Mouse (Mus musculus) forebrain, postnatal 0 days (tissue): ENCODE data around the gene AC161166.1. TPM values are rescaled to one million over a fixed set of nuclear protein-coding genes. Genes with fewer than 3 reads are reported as not detected.

Source experiments
- ATAC-seq: fragments of 200-750 bp; cut with Nextera tagmentation; 2 replicates; pipeline ENCODE4 v1.8.0; 2017; ENCODE audit warnings: mild to moderate bottlenecking, moderate library complexity
- DNase-seq: peaks from one replicate; pipeline ENCODE4 v3.0.0-alpha.2; 2015
- H3K27ac ChIP-seq: fragments of 300-500 bp; sonication (generic); 2 replicates; pipeline ENCODE4 v1.5.1; 2014; ENCODE audit warnings: low read depth, mild to moderate bottlenecking, antibody characterized with exemption, low read length, moderate library complexity, mixed read lengths
- H3K27me3 ChIP-seq: fragments of 300-500 bp; sonication (generic); 2 replicates; pipeline ENCODE4 v1.6.1; 2014; ENCODE audit warnings: mild to moderate bottlenecking, low read length, mixed read lengths; ENCODE audit not compliant: insufficient read depth
- H3K36me3 ChIP-seq: fragments of 300-500 bp; sonication (generic); 2 replicates; pipeline ENCODE4 v1.6.1; 2014; ENCODE audit warnings: mild to moderate bottlenecking, moderate library complexity; ENCODE audit not compliant: insufficient read depth
- H3K4me1 ChIP-seq: fragments of 300-500 bp; sonication (generic); 2 replicates; pipeline ENCODE4 v1.6.1; 2014; ENCODE audit warnings: antibody characterized with exemption; ENCODE audit not compliant: insufficient read depth
- H3K4me2 ChIP-seq: fragments of 300-500 bp; sonication (generic); 2 replicates; pipeline ENCODE4 v1.6.1; 2014; ENCODE audit warnings: low read depth, mild to moderate bottlenecking, moderate library complexity
- H3K4me3 ChIP-seq: fragments of 300-500 bp; sonication (generic); 2 replicates; pipeline ENCODE4 v1.5.1; 2014; ENCODE audit warnings: low read depth, low read length, mixed read lengths
- H3K9ac ChIP-seq: fragments of 300-500 bp; sonication (generic); 2 replicates; pipeline ENCODE4 v1.6.1; 2014; ENCODE audit warnings: mild to moderate bottlenecking
- H3K9me3 ChIP-seq: fragments of 300-500 bp; sonication (generic); 2 replicates; pipeline ENCODE4 v1.6.1; 2016; ENCODE audit warnings: low read length
- CTCF ChIP-seq: sonication (generic); IDR thresholded peaks from 2 replicates; pipeline ENCODE4 v1.5.1; 2016; ENCODE audit warnings: antibody characterized with exemption, control low read depth, low read depth
- WGBS: fragments of 180-500 bp; shearing (Covaris S2); extraction: QIAGEN DNeasy Blood & Tissue Kit; methylation state at CpG from one replicate; pipeline ENCODE4 v1.1.7; 2014; 5-methylcytosine and 5-hydroxymethylcytosine counted together
- polyA plus RNA-seq: library from polyadenylated mRNA; unstranded; fragments of >200 nt; fragmentation: Nextera tagmentation; extraction: Ambion mirVana; gene quantifications from 2 replicates; pipeline ENCODE4 v1.2.1, GENCODE M21; 2015
- total RNA-seq: library from RNA; depleted of rRNA; stranded (reverse); fragments of >200 nt; gene quantifications from 2 replicates; pipeline ENCODE4 v1.2.3, GENCODE M21; 2014

AC161166.1 gene
- total and polyA plus RNA-seq, 2 experiments from 2014 or later: 0.31 TPM; not detected in 1

- Histone ChIP-seq H3K4me2 (peak within 1 kb of the TSS; percentile 76), H3K4me3 (peak within 1 kb of the TSS; percentile 86), H3K27me3 (no peaks in the 10 kb centered on the region), H3K36me3 (no peaks in the 10 kb centered on the region; the same call in 1 of the 2 replicates), H3K9ac (peak within 1 kb of the TSS; percentile 68), H3K9me3 (no peaks in the 10 kb centered on the region), H3K27ac (peak within 1 kb of the TSS; percentile 59; the same call in 1 of the 2 replicates), H3K4me1 (no peaks in the 10 kb centered on the region)
- DNase-seq (no peak), ATAC-seq (no peak)
- WGBS: 38% methylated on average over 13 of the region's 13 CpGs
- TF ChIP-seq CTCF: no peak
Measured at GRCm38 (mm10) chr7:24546068-24546614, 33.9 kb upstream of the AC161166.1 start, which contains the start of the genes Pinlyp and Xrcc1. Pinlyp (minus strand) TSS chr7:24546118. Xrcc1 (plus strand) TSS chr7:24546289.

GRCm38 (mm10) chr7:24544506-24544905, 32.3 kb upstream of the AC161166.1 start:
- no peaks in the 10 kb centered on the region; the same call in 1 of the 2 replicates for H3K36me3 ChIP-seq
- DNase-seq (no peak), ATAC-seq (no peak)
- H3K4me2 ChIP-seq: no peak overlapping the region
- no peaks in the 10 kb centered on the region for H3K4me1 ChIP-seq
- no peaks in the 10 kb centered on the region for H3K27me3 ChIP-seq
- H3K9ac ChIP-seq: no peak overlapping the region
- no peaks in the 10 kb centered on the region for H3K9me3 ChIP-seq
- H3K27ac ChIP-seq: no peak overlapping the region
- peak; percentile 22; the same call in 1 of the 2 replicates for TF ChIP-seq CTCF
- WGBS: 85% methylated on average over 2 of the region's 2 CpGs
- no peak overlapping the region for H3K4me3 ChIP-seq

GRCm38 (mm10) chr7:24539686-24540085, 27.4 kb upstream of the AC161166.1 start:
- ATAC-seq (no peak), DNase-seq (no peak)
- no peak overlapping the region for H3K4me3 ChIP-seq
- no peak overlapping the region for H3K9ac ChIP-seq
- no peaks in the 10 kb centered on the region for H3K27me3 ChIP-seq
- WGBS: 95% methylated on average over 4 of the region's 4 CpGs
- no peak overlapping the region for H3K4me2 ChIP-seq
- H3K9me3 ChIP-seq: no peaks in the 10 kb centered on the region
- H3K27ac ChIP-seq: no peak overlapping the region
- no peak for TF ChIP-seq CTCF
- peaks cover 13% of the 10 kb centered on the region; the same call in 1 of the 2 replicates for H3K36me3 ChIP-seq
- H3K4me1 ChIP-seq: no peaks in the 10 kb centered on the region

GRCm38 (mm10) chr7:24538701-24539100, 26.4 kb upstream of the AC161166.1 start:
- no peak for TF ChIP-seq CTCF
- Histone ChIP-seq H3K4me1 (no peaks in the 10 kb centered on the region), H3K9ac (no peak overlapping the region), H3K9me3 (no peaks in the 10 kb centered on the region), H3K4me2 (no peak overlapping the region), H3K4me3 (no peak overlapping the region), H3K27me3 (no peaks in the 10 kb centered on the region), H3K36me3 (peaks cover 22% of the 10 kb centered on the region), H3K27ac (no peak overlapping the region)
- ATAC-seq: no peak
- WGBS: 81% methylated on average over 5 of the region's 5 CpGs
- DNase-seq: no peak

GRCm38 (mm10) chr7:24538154-24538553, 25.9 kb upstream of the AC161166.1 start:
- H3K4me3 ChIP-seq: no peak overlapping the region
- H3K27me3 ChIP-seq: no peaks in the 10 kb centered on the region
- H3K9me3 ChIP-seq: no peaks in the 10 kb centered on the region
- TF ChIP-seq CTCF: no peak
- H3K4me2 ChIP-seq: no peak overlapping the region
- H3K36me3 ChIP-seq: peaks cover 27% of the 10 kb centered on the region
- ATAC-seq: no peak
- no peaks in the 10 kb centered on the region for H3K4me1 ChIP-seq
- 37% methylated on average over 5 of the region's 5 CpGs for WGBS
- no peak overlapping the region for H3K9ac ChIP-seq
- DNase-seq: no peak
- H3K27ac ChIP-seq: no peak overlapping the region

GRCm38 (mm10) chr7:24537591-24537990, 25.3 kb upstream of the AC161166.1 start:
- no peak for DNase-seq
- no peak for TF ChIP-seq CTCF
- Histone ChIP-seq H3K36me3 (peaks cover 29% of the 10 kb centered on the region), H3K9me3 (no peaks in the 10 kb centered on the region), H3K4me3 (no peak overlapping the region), H3K9ac (no peak overlapping the region), H3K27ac (no peak overlapping the region), H3K27me3 (no peaks in the 10 kb centered on the region), H3K4me2 (no peak overlapping the region), H3K4me1 (peaks cover under 1% of the 10 kb centered on the region; the same call in 1 of the 2 replicates)
- 74% methylated on average over 5 of the region's 5 CpGs for WGBS
- no peak for ATAC-seq

GRCm38 (mm10) chr7:24537081-24537480, 24.8 kb upstream of the AC161166.1 start:
- H3K9me3 ChIP-seq: no peaks in the 10 kb centered on the region
- 83% methylated on average over 4 of the region's 4 CpGs for WGBS
- TF ChIP-seq CTCF: no peak
- ATAC-seq (no peak), DNase-seq (no peak)
- peaks cover 29% of the 10 kb centered on the region for H3K36me3 ChIP-seq
- H3K4me2 ChIP-seq: no peak overlapping the region
- no peak overlapping the region for H3K4me3 ChIP-seq
- peaks cover 6% of the 10 kb centered on the region; the same call in 1 of the 2 replicates for H3K4me1 ChIP-seq
- no peak overlapping the region for H3K9ac ChIP-seq
- no peak overlapping the region for H3K27ac ChIP-seq
- no peaks in the 10 kb centered on the region for H3K27me3 ChIP-seq
